Mouse (Mus musculus) testis, adult 2 months (tissue): Measurements from ENCODE around the gene Trpc4. TPM values are rescaled to one million over a fixed set of nuclear protein-coding genes. Genes with fewer than 3 reads are reported as not detected.

ENCODE experiments used
- H3K27ac ChIP-seq: fragments of 200-500 bp; 2 replicates; pipeline ENCODE4 v1.5.1; 2012; ENCODE audit warnings: low read depth, low read length; ENCODE audit not compliant: control insufficient read depth, insufficient read depth
- H3K27me3 ChIP-seq: fragments of 200-500 bp; 2 replicates; pipeline ENCODE4 v1.6.1; 2012; ENCODE audit warnings: mild to moderate bottlenecking, low read length, moderate library complexity; ENCODE audit not compliant: control insufficient read depth, insufficient read depth
- H3K36me3 ChIP-seq: fragments of 200-500 bp; 2 replicates; pipeline ENCODE4 v1.6.1; 2012; ENCODE audit warnings: mild to moderate bottlenecking, low read length; ENCODE audit not compliant: control insufficient read depth, insufficient read depth
- H3K4me1 ChIP-seq: fragments of 200-500 bp; 2 replicates; pipeline ENCODE4 v1.6.1; 2012; ENCODE audit warnings: low read length; ENCODE audit not compliant: control insufficient read depth, insufficient read depth
- H3K4me3 ChIP-seq: fragments of 200-500 bp; 2 replicates; pipeline ENCODE4 v1.5.1; 2012; ENCODE audit warnings: low read depth, mild to moderate bottlenecking, low read length, moderate library complexity, mixed read lengths; ENCODE audit not compliant: control insufficient read depth
- CTCF ChIP-seq: fragments of 200-500 bp; IDR thresholded peaks from 2 replicates; pipeline ENCODE4 v1.5.1; 2012; ENCODE audit warnings: low read depth, mild to moderate bottlenecking, inconsistent platforms, low read length, moderate library complexity; ENCODE audit not compliant: control insufficient read depth, insufficient read depth, insufficient replicate concordance
- POLR2A ChIP-seq: fragments of 200-500 bp; IDR thresholded peaks from 2 replicates; pipeline ENCODE4 v1.6.1; 2012; ENCODE audit warnings: low read depth, mild to moderate bottlenecking, inconsistent platforms, low read length, moderate library complexity; ENCODE audit not compliant: control insufficient read depth
- polyA plus RNA-seq: library from polyadenylated mRNA; depleted of rRNA; stranded (reverse); fragments of >200 nt; gene quantifications from 2 replicates; pipeline ENCODE4 v1.2.3, GENCODE M21; 2012; rRNA removed

Gene Trpc4
- polyA plus RNA-seq, 1 experiment, result not detected

GRCm38 (mm10) chr3:54358463-54359189, 202.8 kb downstream of the Trpc4 start:
- Histone ChIP-seq H3K27ac (no peak overlapping the region), H3K4me1 (no peaks in the 10 kb centered on the region; the same call in 1 of the 2 replicates), H3K4me3 (no peak overlapping the region), H3K27me3 (no peaks in the 10 kb centered on the region), H3K36me3 (no peaks in the 10 kb centered on the region)
- TF ChIP-seq POLR2A, result no peak
- TF ChIP-seq CTCF, result no peak

GRCm38 (mm10) chr3:54360897-54361296, 205.1 kb downstream of the Trpc4 start, which contains the start of gene Postn:
Postn (plus strand) TSS chr3:54361109.
- Histone ChIP-seq H3K27ac (no peak within 1 kb of the TSS), H3K4me1 (no peaks in the 10 kb centered on the region; the same call in 1 of the 2 replicates), H3K27me3 (no peaks in the 10 kb centered on the region), H3K36me3 (no peaks in the 10 kb centered on the region), H3K4me3 (no peak within 1 kb of the TSS)
- no peak for TF ChIP-seq CTCF
- no peak for TF ChIP-seq POLR2A

GRCm38 (mm10) chr3:54361656-54362055, 205.8 kb downstream of the Trpc4 start:
- H3K4me1 ChIP-seq, result no peaks in the 10 kb centered on the region; the same call in 1 of the 2 replicates
- H3K36me3 ChIP-seq, result no peaks in the 10 kb centered on the region
- no peaks in the 10 kb centered on the region for H3K27me3 ChIP-seq
- H3K27ac ChIP-seq, result no peak overlapping the region
- TF ChIP-seq POLR2A, result no peak
- no peak for TF ChIP-seq CTCF
- no peak overlapping the region for H3K4me3 ChIP-seq

Other genes with a start within 250 kb of the Trpc4 start
- 0.94 and 1.4 TPM in 2 replicates for gene Postn, start 205.1 kb downstream of the Trpc4 start, polyA plus RNA-seq